Comparison of ENCODE assay signal across 8 mouse cellular contexts in the genomic region with DNA sequence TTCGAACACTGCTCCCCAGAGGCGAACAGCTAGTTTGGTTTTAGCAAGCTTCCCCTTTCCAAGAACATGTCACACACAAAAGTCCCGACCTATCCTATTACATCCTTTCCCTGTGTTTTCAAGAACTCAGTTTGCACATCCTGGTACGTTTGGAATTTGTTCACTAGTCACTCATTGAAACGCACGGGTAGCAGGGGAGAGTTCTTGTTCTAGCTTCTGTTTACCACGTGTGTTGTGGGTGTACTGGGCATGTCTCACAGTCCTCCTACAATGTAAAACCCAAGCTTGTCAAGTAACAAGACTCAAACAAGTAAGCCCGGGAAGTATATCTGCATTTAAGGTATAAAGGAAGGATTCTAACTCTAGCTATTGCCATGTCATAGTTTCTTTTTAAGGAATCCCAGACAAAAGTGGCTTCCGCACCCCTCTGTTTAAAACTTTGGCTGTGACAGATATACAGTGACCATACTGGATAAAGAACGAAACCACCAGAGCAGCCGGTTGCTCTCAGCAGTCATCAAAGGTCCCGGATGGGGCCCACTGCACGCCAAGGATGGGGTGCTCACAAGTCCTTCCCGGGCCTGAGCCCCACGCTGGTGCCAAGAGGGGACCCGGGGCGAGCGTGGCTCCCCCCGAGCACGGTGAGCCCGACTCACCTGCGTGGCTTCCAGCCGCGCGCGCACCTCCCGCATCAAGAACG. TPM values are rescaled to one million over a fixed set of nuclear protein-coding genes. Genes with fewer than 3 reads are reported as not detected.
DNase-seq lines count a peak whose midpoint lies in the region; ATAC-seq and TF ChIP-seq lines count a peak whose summit lies in the region.

No protein-coding gene starts in this region.

- TF ChIP-seq POLR2A in ES-Bruce4 (IDR thresholded peaks at IDR 0.05; ENCODE audit: insufficient read depth, low read length), result no peak

- no peak for TF ChIP-seq EP300 in ES-Bruce4 (IDR thresholded peaks at IDR 0.05; ENCODE audit: insufficient read depth, low read depth, low read length)

- no peak for TF ChIP-seq CTCF in ES-Bruce4 (IDR thresholded peaks at IDR 0.05; ENCODE audit: low read depth, low read length)
- TF ChIP-seq CTCF in kidney, postnatal 0 days (IDR thresholded peaks at IDR 0.05; ENCODE audit: low read depth), result no peak

- H3K9ac ChIP-seq in ES-Bruce4 (ENCODE audit: low read depth, poor library complexity, severe bottlenecking), result peak overlapping the region; percentile 92
- H3K9ac ChIP-seq in kidney, postnatal 0 days (ENCODE audit: low read depth, low read length), result peak overlapping the region; percentile 95
- peak overlapping the region; percentile 95 for H3K9ac ChIP-seq in lung, embryonic 16.5 days (ENCODE audit: low read length)

- H3K4me3 ChIP-seq in ES-Bruce4 (ENCODE audit: low read depth, low read length), result peak overlapping the region; percentile 92
- peak overlapping the region; percentile 98 for H3K4me3 ChIP-seq in heart, embryonic 10.5 days
- H3K4me3 ChIP-seq in kidney, postnatal 0 days (replicated peaks; ENCODE audit: low read depth, low read length), result peak overlapping the region; percentile 91
- peak overlapping the region; percentile 93 for H3K4me3 ChIP-seq in lung, embryonic 16.5 days (ENCODE audit: low read length)

- peaks cover 25% of the 10 kb centered on the region for H3K9me3 ChIP-seq in ES-Bruce4 (replicated peaks; ENCODE audit: control insufficient read depth, insufficient read depth, low read length, poor library complexity, severe bottlenecking)
- peaks cover 4% of the 10 kb centered on the region; the same call in 1 of the 2 replicates for H3K9me3 ChIP-seq in heart, embryonic 10.5 days
- H3K9me3 ChIP-seq in kidney, postnatal 0 days (replicated peaks; ENCODE audit: low read length), result no peaks in the 10 kb centered on the region
- no peaks in the 10 kb centered on the region for H3K9me3 ChIP-seq in lung, embryonic 16.5 days (ENCODE audit: control insufficient read depth, low read length)

- ATAC-seq in common myeloid progenitor, adult 5-6 weeks (replicated peaks; ENCODE audit: low read depth, poor library complexity, severe bottlenecking), result peak; percentile 58
- peak; percentile 84 for ATAC-seq in kidney, postnatal 0 days (replicated peaks; ENCODE audit: low FRiP score, low read depth)
- peak; percentile 83 for ATAC-seq in lung, embryonic 16.5 days (ENCODE audit: low read depth)

- H3K4me2 ChIP-seq in kidney, postnatal 0 days (ENCODE audit: low read length), result peak overlapping the region; percentile 65
- H3K4me2 ChIP-seq in lung, embryonic 16.5 days (ENCODE audit: low read depth, low read length), result peak overlapping the region; percentile 62

- no peaks in the 10 kb centered on the region for H3K4me1 ChIP-seq in ES-Bruce4 (ENCODE audit: control insufficient read depth, insufficient read depth, low read length)
- H3K4me1 ChIP-seq in heart, embryonic 10.5 days, result peaks cover 22% of the 10 kb centered on the region; the same call in 1 of the 2 replicates
- no peaks in the 10 kb centered on the region; the same call in 1 of the 2 replicates for H3K4me1 ChIP-seq in kidney, postnatal 0 days (replicated peaks; ENCODE audit: insufficient read depth, low read length)
- peaks cover 6% of the 10 kb centered on the region for H3K4me1 ChIP-seq in lung, embryonic 16.5 days (replicated peaks; ENCODE audit: control insufficient read depth, insufficient read depth, low read length)

- no peaks in the 10 kb centered on the region for H3K27me3 ChIP-seq in ES-Bruce4 (ENCODE audit: control insufficient read depth, insufficient read depth, low read length, poor library complexity, severe bottlenecking)
- H3K27me3 ChIP-seq in heart, embryonic 10.5 days (ENCODE audit: insufficient read depth, poor library complexity, severe bottlenecking), result no peaks in the 10 kb centered on the region
- no peaks in the 10 kb centered on the region for H3K27me3 ChIP-seq in kidney, postnatal 0 days (ENCODE audit: insufficient read depth, low read length)
- no peaks in the 10 kb centered on the region for H3K27me3 ChIP-seq in lung, embryonic 16.5 days (ENCODE audit: control insufficient read depth, insufficient read depth, low read depth, low read length)
- H3K27me3 ChIP-seq in splenic B cell, adult 2 months (ENCODE audit: control insufficient read depth, insufficient read depth, low read length, poor library complexity, severe bottlenecking), result no peaks in the 10 kb centered on the region

- DNase-seq in adrenal gland, adult 2 months, result peak; percentile 30
- no peak for DNase-seq in adrenal gland, postnatal 25 days
- DNase-seq in heart, embryonic 10.5 days (ENCODE audit: low spot score), result no peak
- DNase-seq in kidney, postnatal 0 days (ENCODE audit: low spot score), result peak; percentile 59
- peak; percentile 17 for DNase-seq in splenic B cell, adult 2 months (ENCODE audit: low read depth, low spot score)

- WGBS in heart, embryonic 10.5 days, result 18% methylated on average over 28 of the region's 28 CpGs
- WGBS in kidney, postnatal 0 days, result 10% methylated on average over 28 of the region's 28 CpGs
- 9% methylated on average over 28 of the region's 28 CpGs for WGBS in lung, embryonic 16.5 days

- H3K27ac ChIP-seq in ES-Bruce4 (ENCODE audit: insufficient read depth, low read length), result no peak overlapping the region
- peak overlapping the region; percentile 99 for H3K27ac ChIP-seq in heart, embryonic 10.5 days
- H3K27ac ChIP-seq in kidney, postnatal 0 days, result peak overlapping the region; percentile 85
- H3K27ac ChIP-seq in lung, embryonic 16.5 days (ENCODE audit: low read length), result peak overlapping the region; percentile 78

- H3K36me3 ChIP-seq in ES-Bruce4 (ENCODE audit: control insufficient read depth, insufficient read depth, low read length, poor library complexity, severe bottlenecking), result 0 out of 2 replicates have a peak, but pooled peaks cover 2% of the 10 kb centered on the region
- peaks cover 22% of the 10 kb centered on the region for H3K36me3 ChIP-seq in heart, embryonic 10.5 days
- H3K36me3 ChIP-seq in kidney, postnatal 0 days (ENCODE audit: insufficient read depth, low read length), result 0 out of 2 replicates have a peak, but pooled peaks cover 3% of the 10 kb centered on the region
- no peaks in the 10 kb centered on the region for H3K36me3 ChIP-seq in lung, embryonic 16.5 days (ENCODE audit: control insufficient read depth, insufficient read depth, low read length)
- no peaks in the 10 kb centered on the region for H3K36me3 ChIP-seq in splenic B cell, adult 2 months (ENCODE audit: control insufficient read depth, insufficient read depth, low read length, poor library complexity, severe bottlenecking)

RNA-seq across cellular contexts. Expression of a gene that starts 0.5 kb away (rescaled TPM):
- total RNA-seq in adrenal gland, adult 2 months (2021), result 1 to 10 TPM; 4.8 to 9.2 TPM
- polyA plus RNA-seq in adrenal gland, adult 2 months (2012; rRNA removed), result 1.0 and 1.5 TPM in 2 replicates
- total RNA-seq in adrenal gland, postnatal 25 days (2021), result 7.9 and 11.2 TPM in 2 replicates
- 11.1 and 12.2 TPM in 2 replicates for polyA plus RNA-seq in ES-Bruce4 (2011; ENCODE audit: insufficient read depth, insufficient read length, low read depth, missing spikeins)
- total RNA-seq in common myeloid progenitor, adult 5-6 weeks (2017), result 15.7 and 20.4 TPM in 2 replicates
- polyA plus RNA-seq in heart, embryonic 10.5 days (2016; fragmentation: Nextera tagmentation; extraction: Ambion mirVana), result 10.1 and 12.5 TPM in 2 replicates
- polyA plus RNA-seq in kidney, postnatal 0 days (2015; fragmentation: Nextera tagmentation; extraction: Ambion mirVana), result 15.0 and 15.6 TPM in 2 replicates
- polyA plus RNA-seq in lung, embryonic 16.5 days (2015; fragmentation: Nextera tagmentation; extraction: Ambion mirVana), result 15.0 and 16.1 TPM in 2 replicates

Comparison
In these comparisons a context has a peak if more than half of its experiments do, and no peak if none do; other contexts are left out.
1. DNase-seq: peak in adrenal gland, adult 2 months (single experiment), kidney, postnatal 0 days (single experiment) and splenic B cell, adult 2 months (single experiment); none in adrenal gland, postnatal 25 days (single experiment) and heart, embryonic 10.5 days (single experiment).
2. Peak in every context shown above with its lines, with median percentiles within 50 percentile points of each other: H3K4me3 ChIP-seq, H3K9ac ChIP-seq and ATAC-seq.